Mouse (Mus musculus): ENCODE results near the gene 4930590J08Rik. TPM values are rescaled to one million over a fixed set of nuclear protein-coding genes. Genes with fewer than 3 reads are reported as not detected.

Gene 4930590J08Rik
- polyA plus RNA-seq, 1 experiment = 0.06 TPM

DNA sequence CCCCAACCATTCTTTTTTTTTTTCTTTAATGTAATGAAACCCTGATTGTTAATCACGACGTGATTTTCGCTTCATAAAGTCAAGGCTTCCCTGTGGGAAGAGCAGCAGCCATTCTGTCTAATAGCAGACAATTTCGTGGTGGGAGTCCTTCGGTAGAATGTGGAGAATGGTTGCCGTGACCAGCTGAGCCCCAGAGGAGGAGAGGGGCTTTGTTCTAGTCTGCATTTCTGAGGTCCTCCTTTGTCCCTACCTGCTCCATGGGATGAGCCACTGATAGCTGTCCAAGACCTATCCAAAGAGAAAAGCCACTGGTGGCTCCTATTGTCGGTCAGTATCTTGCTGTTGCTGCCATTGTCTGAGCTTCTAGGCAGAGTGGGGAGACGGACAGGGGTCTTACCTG lies 93.5 kb downstream of the 4930590J08Rik start:
- H3K36me3 ChIP-seq (ENCODE audit: control insufficient read depth, insufficient read depth, low read length) = no peaks in the 10 kb centered on the region
- H3K27ac ChIP-seq (ENCODE audit: insufficient read depth, low read depth, low read length) = no peak overlapping the region
- TF ChIP-seq CTCF (IDR thresholded peaks at IDR 0.05; ENCODE audit: extremely low read depth, insufficient read length, insufficient replicate concordance, low read depth, low read length) (no peak), POLR2A (IDR thresholded peaks at IDR 0.05; ENCODE audit: low read depth, low read length) (no peak)
- WGBS = 80% methylated on average over 8 of the region's 8 CpGs
- H3K4me1 ChIP-seq (ENCODE audit: control insufficient read depth, insufficient read depth, insufficient read length, low read length) = peaks cover 8% of the 10 kb centered on the region; the same call in 1 of the 2 replicates
- H3K4me3 ChIP-seq (ENCODE audit: low read depth, low read length) = no peak overlapping the region
- no peaks in the 10 kb centered on the region for H3K27me3 ChIP-seq (ENCODE audit: control insufficient read depth, insufficient read depth, low read length)

Other genes with a start within 250 kb of the 4930590J08Rik start
- gene Slc6a6, start 218.8 kb upstream of the 4930590J08Rik start, polyA plus RNA-seq (2012; rRNA removed) = 44.0 and 124 TPM in 2 replicates
- gene Grip2, start 75.6 kb upstream of the 4930590J08Rik start, polyA plus RNA-seq (2012; rRNA removed) = 0.58 and 0.82 TPM in 2 replicates
- gene Ccdc174, start 24.8 kb upstream of the 4930590J08Rik start, polyA plus RNA-seq (2012; rRNA removed) = 0.65 and 1.3 TPM in 2 replicates
- gene Fgd5, start 76.1 kb downstream of the 4930590J08Rik start, polyA plus RNA-seq (2012; rRNA removed) = 1.4 and 2.9 TPM in 2 replicates
- gene Nr2c2, start 188.6 kb downstream of the 4930590J08Rik start, polyA plus RNA-seq (2012; rRNA removed) = 5.2 and 12.5 TPM in 2 replicates

Measured in small intestine, adult 2 months (tissue).